Mouse (Mus musculus): Measurements from ENCODE around the gene Eif2b1. TPM values are rescaled to one million over a fixed set of nuclear protein-coding genes. Genes with fewer than 3 reads are reported as not detected.
"Not testable (repeated sequence)": the region's sequence is repeated elsewhere in the genome, so short reads cannot be mapped to it uniquely, and the experiment has no call there.

Gene Eif2b1
- polyA plus RNA-seq (2015; fragmentation: Nextera tagmentation; extraction: Ambion mirVana) = 67.6 and 82.6 TPM in 2 replicates

DNA sequence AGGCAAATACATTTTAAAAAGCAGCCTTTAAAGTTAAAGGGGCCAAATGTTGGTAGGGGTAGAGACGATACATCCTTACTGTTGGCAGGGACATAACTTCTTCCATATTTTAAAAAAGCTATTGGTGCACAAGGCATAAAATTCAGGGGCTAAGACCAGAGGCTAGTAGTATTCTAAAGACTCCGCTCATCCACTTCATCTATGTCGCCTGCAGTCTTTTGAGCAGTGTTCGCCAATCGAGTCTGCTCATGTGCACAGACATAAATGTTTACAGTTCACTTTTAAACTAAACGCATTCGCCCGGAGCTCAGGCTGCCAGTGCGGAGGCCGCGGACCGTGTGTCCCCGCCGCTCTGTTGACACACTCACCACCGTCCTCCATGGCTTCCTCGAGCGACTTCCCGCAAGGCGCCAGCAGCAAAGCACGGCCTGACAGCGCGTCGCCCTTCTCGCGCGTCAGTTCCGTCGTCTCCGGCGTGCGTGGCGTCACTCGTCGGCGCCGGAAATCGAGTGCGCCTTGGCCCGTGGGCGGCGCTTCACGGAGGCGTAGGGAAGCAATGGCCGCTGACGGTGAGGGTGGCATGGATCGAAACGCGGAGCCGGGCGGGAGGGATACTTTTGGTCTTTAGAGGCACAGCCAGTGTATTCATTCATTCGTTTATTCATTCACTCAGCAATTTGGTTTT lies at the start of gene Eif2b1, which contains the start of gene Gtf2h3:
Gene Eif2b1, minus strand, starts transcription at position 499 of the 685 bp plus-strand sequence.
Gene Gtf2h3, plus strand, starts transcription at position 508 of the 685 bp plus-strand sequence.
- H3K4me2 ChIP-seq = peak within 1 kb of the TSS; percentile 76
- ATAC-seq (ENCODE audit: low read depth) = peak; percentile 94
- H3K27ac ChIP-seq (replicated peaks) = peak within 1 kb of the TSS; percentile 68
- H3K4me1 ChIP-seq (replicated peaks) = peaks cover 34% of the 10 kb centered on the region
- peaks cover 53% of the 10 kb centered on the region for H3K36me3 ChIP-seq
- peak within 1 kb of the TSS; percentile 82 for H3K9ac ChIP-seq
- peak within 1 kb of the TSS; percentile 83 for H3K4me3 ChIP-seq
- no peaks in the 10 kb centered on the region for H3K9me3 ChIP-seq
- H3K27me3 ChIP-seq = no peaks in the 10 kb centered on the region
- WGBS = 1% methylated on average over 51 of the region's 51 CpGs

DNA sequence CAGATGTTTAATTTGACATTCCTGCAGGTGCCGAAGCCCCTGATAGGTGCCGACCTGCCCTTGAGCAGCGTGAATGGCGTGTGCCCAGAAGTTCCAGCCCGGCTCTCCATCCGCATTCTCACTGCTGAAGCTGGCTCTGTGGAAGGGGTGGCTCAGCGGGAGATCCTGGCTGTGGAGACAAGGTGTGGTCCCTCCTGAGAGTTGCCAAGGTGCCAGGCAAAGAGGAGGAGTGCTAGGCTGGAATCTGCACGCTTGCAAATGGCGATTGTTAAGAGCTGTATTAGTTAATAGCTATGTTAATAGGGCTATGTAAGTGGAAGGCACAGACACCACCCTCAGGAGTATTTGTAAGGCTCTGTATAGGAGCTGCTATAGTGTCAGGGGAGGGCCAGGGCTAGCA lies 45.4 kb upstream of the Eif2b1 start:
- ATAC-seq (ENCODE audit: low read depth) = no peak
- Histone ChIP-seq H3K9ac (no peak overlapping the region), H3K27ac (replicated peaks) (no peak overlapping the region), H3K4me2 (no peak overlapping the region), H3K9me3 (no peaks in the 10 kb centered on the region), H3K4me1 (replicated peaks) (peaks cover 7% of the 10 kb centered on the region), H3K36me3 (peaks cover 40% of the 10 kb centered on the region), H3K4me3 (no peak overlapping the region), H3K27me3 (no peaks in the 10 kb centered on the region)
- WGBS = 88% methylated on average over 9 of the region's 9 CpGs

DNA sequence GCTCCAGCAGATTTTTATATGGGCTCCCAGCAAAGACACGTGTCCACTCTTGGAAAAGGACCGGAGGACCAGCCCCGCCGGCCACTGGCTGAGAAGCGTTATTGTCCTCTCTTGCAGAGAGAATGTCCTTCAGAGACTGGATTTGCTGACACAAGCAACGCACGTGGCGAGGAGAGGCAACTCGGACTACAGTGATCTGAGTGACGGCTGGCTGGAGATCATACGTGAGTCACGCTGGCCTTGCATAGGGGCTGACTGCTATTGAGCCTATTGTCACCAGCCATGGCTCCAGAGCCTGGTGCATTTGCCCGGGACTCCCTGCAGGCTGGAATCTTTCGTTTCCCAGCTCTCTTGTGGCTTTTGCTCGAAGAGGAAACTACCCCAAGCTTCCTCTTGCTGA lies 44.0 kb upstream of the Eif2b1 start:
- ATAC-seq (ENCODE audit: low read depth) = no peak
- WGBS = 87% methylated on average over 15 of the region's 15 CpGs
- H3K9me3 ChIP-seq = no peaks in the 10 kb centered on the region
- peaks cover 1% of the 10 kb centered on the region for H3K4me1 ChIP-seq (replicated peaks)
- H3K9ac ChIP-seq = no peak overlapping the region
- no peaks in the 10 kb centered on the region for H3K27me3 ChIP-seq
- H3K4me3 ChIP-seq = no peak overlapping the region
- peaks cover 49% of the 10 kb centered on the region for H3K36me3 ChIP-seq
- no peak overlapping the region for H3K4me2 ChIP-seq
- no peak overlapping the region for H3K27ac ChIP-seq (replicated peaks)

DNA sequence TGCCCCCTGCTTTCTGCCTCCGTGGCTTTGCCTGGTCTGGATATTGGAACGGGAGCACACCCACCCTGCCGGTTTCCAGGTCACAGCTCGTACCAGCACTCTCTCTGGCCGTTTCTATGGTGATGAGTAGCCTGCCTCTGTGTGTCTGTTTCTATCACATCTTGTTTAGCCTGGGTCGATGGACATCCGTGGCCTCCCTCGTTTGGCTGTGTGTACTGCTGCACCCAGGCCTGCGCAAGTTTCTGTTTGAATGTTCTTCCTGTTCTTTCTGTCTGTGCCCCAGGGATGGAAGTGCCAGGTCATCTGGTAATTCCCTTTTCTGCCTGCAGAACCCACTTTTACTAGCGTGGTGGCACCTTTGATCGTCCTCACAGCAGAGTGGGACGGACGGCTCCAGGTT lies 42.4 kb upstream of the Eif2b1 start:
- WGBS = 68% methylated on average over 13 of the region's 13 CpGs
- H3K27ac ChIP-seq (replicated peaks) = no peak overlapping the region
- H3K9me3 ChIP-seq = no peaks in the 10 kb centered on the region
- no peak overlapping the region for H3K4me2 ChIP-seq
- H3K9ac ChIP-seq = no peak overlapping the region
- H3K4me1 ChIP-seq (replicated peaks) = no peaks in the 10 kb centered on the region
- no peaks in the 10 kb centered on the region for H3K27me3 ChIP-seq
- no peak overlapping the region for H3K4me3 ChIP-seq
- no peak for ATAC-seq (ENCODE audit: low read depth)
- peaks cover 56% of the 10 kb centered on the region for H3K36me3 ChIP-seq

DNA sequence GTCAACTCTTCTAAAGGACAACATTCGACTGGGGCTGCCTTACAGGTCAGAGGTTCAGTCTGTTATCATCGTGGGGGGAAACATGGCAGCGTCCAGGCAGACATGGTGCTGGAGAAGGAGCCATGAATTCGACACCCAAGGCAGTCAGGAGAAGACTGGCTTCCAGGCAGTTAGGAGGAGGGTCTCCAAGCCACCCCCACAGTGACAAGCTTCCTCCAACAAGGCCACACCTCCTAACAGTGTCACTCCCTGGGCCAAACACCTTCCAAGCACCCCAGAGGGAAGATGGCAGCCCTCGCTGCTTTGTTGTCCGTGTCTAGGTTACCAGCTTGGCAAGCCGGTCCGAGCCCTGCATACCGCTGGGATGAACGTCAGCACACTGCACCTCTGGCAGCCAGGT lies 39.8 kb upstream of the Eif2b1 start:
- no peak overlapping the region for H3K27ac ChIP-seq (replicated peaks)
- 87% methylated on average over 10 of the region's 10 CpGs for WGBS
- no peaks in the 10 kb centered on the region for H3K4me1 ChIP-seq (replicated peaks)
- no peaks in the 10 kb centered on the region for H3K27me3 ChIP-seq
- peaks cover 58% of the 10 kb centered on the region for H3K36me3 ChIP-seq
- H3K9ac ChIP-seq = no peak overlapping the region
- ATAC-seq (ENCODE audit: low read depth) = no peak
- no peaks in the 10 kb centered on the region for H3K9me3 ChIP-seq
- H3K4me2 ChIP-seq = no peak overlapping the region
- no peak overlapping the region for H3K4me3 ChIP-seq

- H3K4me3 ChIP-seq = no peak overlapping the region
- H3K27ac ChIP-seq (replicated peaks) = no peak overlapping the region
- WGBS = 78% methylated on average over 11 of the region's 11 CpGs
- H3K4me2 ChIP-seq = no peak overlapping the region
- H3K9me3 ChIP-seq = no peaks in the 10 kb centered on the region
- no peak overlapping the region for H3K9ac ChIP-seq
- ATAC-seq (ENCODE audit: low read depth) = no peak
- peaks cover 71% of the 10 kb centered on the region for H3K36me3 ChIP-seq
- no peaks in the 10 kb centered on the region for H3K4me1 ChIP-seq (replicated peaks)
- H3K27me3 ChIP-seq = no peaks in the 10 kb centered on the region
Measured at GRCm38 (mm10) chr5:124614709-124615108, 35.8 kb upstream of the Eif2b1 start.

DNA sequence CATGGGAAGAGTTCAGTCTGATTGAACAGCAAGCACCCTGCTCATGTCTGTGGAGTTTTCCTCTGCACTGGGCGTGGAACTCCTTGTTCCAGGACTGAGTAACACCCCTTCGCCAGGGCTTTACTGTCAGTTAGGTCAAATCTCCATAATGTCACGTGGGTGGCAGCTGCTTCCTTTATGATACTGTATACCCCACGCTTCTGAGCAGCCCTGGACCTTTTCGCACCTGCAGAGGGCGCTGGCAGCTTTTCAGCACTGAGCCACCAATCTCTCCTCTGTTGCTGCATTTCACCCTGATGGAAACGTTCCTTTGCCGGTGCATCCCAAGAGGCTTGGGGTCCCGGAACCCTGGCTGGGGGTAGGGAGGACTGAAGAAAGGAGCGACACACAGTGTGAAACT lies 32.0 kb upstream of the Eif2b1 start:
- no peak overlapping the region for H3K4me2 ChIP-seq
- H3K27ac ChIP-seq (replicated peaks) = no peak overlapping the region
- H3K9ac ChIP-seq = no peak overlapping the region
- H3K27me3 ChIP-seq = no peaks in the 10 kb centered on the region
- H3K9me3 ChIP-seq = no peaks in the 10 kb centered on the region
- no peak for ATAC-seq (ENCODE audit: low read depth)
- 71% methylated on average over 10 of the region's 10 CpGs for WGBS
- peaks cover 62% of the 10 kb centered on the region for H3K36me3 ChIP-seq
- H3K4me3 ChIP-seq = no peak overlapping the region
- no peaks in the 10 kb centered on the region for H3K4me1 ChIP-seq (replicated peaks)

GRCm38 (mm10) chr5:124605041-124605622 lies 26.2 kb upstream of the Eif2b1 start:
- H3K27ac ChIP-seq (replicated peaks) = no peak overlapping the region
- 0 out of 2 replicates have a peak, but pooled peaks cover under 1% of the 10 kb centered on the region for H3K4me1 ChIP-seq (replicated peaks)
- no peak overlapping the region for H3K9ac ChIP-seq
- no peak overlapping the region for H3K4me2 ChIP-seq
- no peaks in the 10 kb centered on the region for H3K27me3 ChIP-seq
- no peak for ATAC-seq (ENCODE audit: low read depth)
- WGBS = 87% methylated on average over 17 of the region's 17 CpGs
- no peak overlapping the region for H3K4me3 ChIP-seq
- H3K9me3 ChIP-seq = no peaks in the 10 kb centered on the region
- H3K36me3 ChIP-seq = peaks cover 45% of the 10 kb centered on the region

GRCm38 (mm10) chr5:124604296-124604695 lies 25.4 kb upstream of the Eif2b1 start:
- no peaks in the 10 kb centered on the region for H3K9me3 ChIP-seq
- H3K4me1 ChIP-seq (replicated peaks) = peaks cover 9% of the 10 kb centered on the region
- 87% methylated on average over 4 of the region's 4 CpGs for WGBS
- ATAC-seq (ENCODE audit: low read depth) = no peak
- H3K4me3 ChIP-seq = no peak overlapping the region
- H3K36me3 ChIP-seq = peaks cover 38% of the 10 kb centered on the region
- H3K9ac ChIP-seq = no peak overlapping the region
- no peaks in the 10 kb centered on the region for H3K27me3 ChIP-seq
- no peak overlapping the region for H3K27ac ChIP-seq (replicated peaks)
- H3K4me2 ChIP-seq = no peak overlapping the region

DNA sequence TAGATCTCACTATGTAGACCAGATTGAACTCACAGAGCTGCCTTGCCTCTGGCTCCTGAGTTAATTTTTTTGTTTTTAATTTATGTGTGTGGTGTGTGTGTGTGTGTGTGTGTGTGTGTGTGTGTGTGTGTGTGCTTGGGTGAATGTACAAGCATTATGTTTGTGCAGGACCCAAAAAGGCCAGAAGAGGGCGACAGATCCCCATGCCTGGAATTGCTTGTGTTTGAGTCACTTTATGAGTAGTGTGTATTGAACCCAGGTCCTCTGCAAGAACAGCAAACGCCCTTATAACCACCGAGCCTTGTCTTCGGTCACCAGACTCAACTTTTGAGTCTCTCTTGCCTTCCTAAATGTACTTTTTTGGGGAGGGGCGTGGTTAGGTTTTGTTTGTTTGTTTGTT lies 23.4 kb upstream of the Eif2b1 start:
- 73% methylated on average over 5 of the region's 5 CpGs for WGBS
- Histone ChIP-seq H3K9ac (no peak overlapping the region), H3K27me3 (no peaks in the 10 kb centered on the region), H3K4me3 (no peak overlapping the region), H3K27ac (replicated peaks) (no peak overlapping the region), H3K36me3 (peaks cover 24% of the 10 kb centered on the region), H3K4me1 (replicated peaks) (peaks cover 17% of the 10 kb centered on the region), H3K4me2 (no peak overlapping the region), H3K9me3 (no peaks in the 10 kb centered on the region)
- no peak for ATAC-seq (ENCODE audit: low read depth)

DNA sequence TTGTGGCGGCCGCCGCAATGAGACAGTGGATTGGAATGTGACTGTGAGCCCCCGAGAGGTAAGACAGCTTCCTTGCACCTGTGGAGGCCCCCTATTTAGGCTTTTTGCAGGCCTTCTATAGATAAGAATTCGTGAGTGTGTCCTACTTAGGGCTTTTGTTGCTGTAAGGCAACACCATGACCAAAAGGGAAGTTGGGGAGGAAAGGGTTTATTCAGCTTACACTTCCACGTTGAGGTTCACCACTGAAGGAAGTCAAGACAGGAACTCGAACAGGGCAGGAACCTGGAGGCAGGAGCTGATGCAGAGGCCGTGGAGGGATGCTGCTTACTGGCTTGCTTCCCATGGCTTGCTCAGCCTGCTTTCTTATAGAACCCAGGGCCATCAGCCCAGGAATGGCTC lies 20.8 kb upstream of the Eif2b1 start:
- not testable (repeated sequence) for H3K27me3 ChIP-seq; ATAC-seq (ENCODE audit: low read depth); H3K9me3 ChIP-seq; H3K27ac ChIP-seq (replicated peaks); H3K9ac ChIP-seq
- 67% methylated on average over 8 of the region's 8 CpGs for WGBS
- Histone ChIP-seq H3K4me2 (peak overlapping the region; percentile 94), H3K4me1 (replicated peaks) (peaks cover 17% of the 10 kb centered on the region), H3K36me3 (peaks cover 40% of the 10 kb centered on the region), H3K4me3 (peak overlapping the region; percentile 59; the same call in 1 of the 2 replicates)

DNA sequence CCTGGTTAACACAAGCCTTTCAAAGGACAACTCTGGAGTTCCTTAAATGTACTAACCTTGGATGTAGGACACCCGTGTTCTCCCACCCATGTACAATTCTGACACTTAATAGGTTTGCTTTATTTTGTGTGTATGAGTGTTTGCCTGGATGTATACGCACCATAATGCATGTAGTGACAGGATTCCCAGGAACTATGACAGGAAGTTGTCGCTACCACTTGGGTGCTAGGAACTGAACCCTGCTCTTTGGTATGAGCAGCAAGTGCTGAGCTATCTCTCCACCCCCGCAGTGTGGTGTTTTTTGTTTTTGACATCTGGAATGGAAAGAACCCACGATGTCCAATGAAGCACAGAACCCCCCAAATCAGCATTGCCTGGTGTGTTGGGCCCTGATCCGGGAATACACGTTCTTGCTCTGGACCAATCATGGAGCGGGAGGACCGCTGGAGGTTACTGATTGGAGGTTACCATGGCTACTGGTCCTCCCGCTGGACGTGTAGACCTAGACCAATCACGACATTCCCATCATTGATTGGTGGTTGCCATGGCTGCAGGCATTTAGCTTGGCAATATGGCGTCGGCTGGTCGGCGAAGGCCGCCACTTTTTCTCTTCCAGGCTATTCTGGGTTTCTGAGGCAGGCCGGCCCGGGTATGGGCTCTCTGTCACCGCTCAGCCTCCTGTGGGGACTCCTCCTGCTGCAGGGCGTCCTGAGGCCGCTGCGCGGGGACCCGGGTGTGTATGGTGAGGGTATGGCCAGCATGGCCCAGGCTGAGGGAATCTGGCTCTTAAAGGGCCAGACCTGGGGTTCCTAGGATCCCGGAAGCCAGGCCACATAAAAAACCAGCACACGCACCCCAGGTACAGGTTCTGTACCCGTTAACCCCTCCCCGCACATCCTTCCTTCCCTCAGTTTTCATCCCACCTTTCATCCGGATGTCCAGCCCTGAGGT lies 19.6 kb upstream of the Eif2b1 start:
- peak overlapping the region; percentile 59 for H3K4me3 ChIP-seq
- peak; percentile 100 for ATAC-seq (ENCODE audit: low read depth)
- H3K9ac ChIP-seq = peak overlapping the region; percentile 71
- H3K4me2 ChIP-seq = peak overlapping the region; percentile 94
- peak overlapping the region; percentile 49; the same call in 1 of the 2 replicates for H3K27ac ChIP-seq (replicated peaks)
- no peaks in the 10 kb centered on the region for H3K27me3 ChIP-seq
- H3K36me3 ChIP-seq = peaks cover 43% of the 10 kb centered on the region
- no peaks in the 10 kb centered on the region for H3K9me3 ChIP-seq
- peaks cover 17% of the 10 kb centered on the region for H3K4me1 ChIP-seq (replicated peaks)
- 7% methylated on average over 30 of the region's 30 CpGs for WGBS
